Mouse (Mus musculus) CD4-positive naive resting alpha-beta T cell, adult 57 days (primary cell): Measurements from ENCODE around the gene Pinlyp. TPM values are rescaled to one million over a fixed set of nuclear protein-coding genes. Genes with fewer than 3 reads are reported as not detected.

Source experiments
- total RNA-seq: library from RNA; stranded (reverse); gene quantifications from one replicate; pipeline ENCODE4 v1.2.4, GENCODE M21; 2023

Pinlyp gene
- total RNA-seq: not detected

DNA sequence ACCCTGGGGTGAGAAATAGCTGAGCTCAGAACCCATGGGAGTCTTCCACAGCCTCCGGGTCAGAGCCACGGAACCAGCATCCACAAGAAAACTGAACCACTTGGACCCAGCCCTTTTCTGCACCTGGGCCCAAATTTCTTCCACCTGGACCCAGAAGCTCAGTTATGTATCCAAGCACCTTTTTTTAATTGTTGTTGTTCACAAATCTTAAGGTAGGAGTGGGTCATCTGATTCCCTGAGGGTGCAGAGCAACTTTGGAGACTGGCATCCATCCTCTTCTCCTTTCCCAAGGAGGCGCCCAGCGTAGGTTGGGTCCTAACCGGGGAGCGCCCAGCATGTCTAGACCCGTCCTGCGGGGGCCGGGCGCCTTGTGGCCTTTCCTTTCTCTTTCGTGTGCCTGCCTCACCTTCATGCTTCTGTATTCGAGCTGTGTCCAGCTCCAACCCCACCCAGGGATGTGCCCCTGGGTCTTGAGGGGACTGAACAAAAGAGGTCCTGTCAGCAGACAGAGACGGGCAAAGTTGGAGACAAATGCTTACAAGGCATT is at the start of gene Pinlyp, which contains the start of gene Xrcc1:
Gene Pinlyp (minus strand): TSS at position 51 of the 547 bp plus-strand sequence.
Gene Xrcc1 (plus strand): TSS at position 222 of the 547 bp plus-strand sequence.

DNA sequence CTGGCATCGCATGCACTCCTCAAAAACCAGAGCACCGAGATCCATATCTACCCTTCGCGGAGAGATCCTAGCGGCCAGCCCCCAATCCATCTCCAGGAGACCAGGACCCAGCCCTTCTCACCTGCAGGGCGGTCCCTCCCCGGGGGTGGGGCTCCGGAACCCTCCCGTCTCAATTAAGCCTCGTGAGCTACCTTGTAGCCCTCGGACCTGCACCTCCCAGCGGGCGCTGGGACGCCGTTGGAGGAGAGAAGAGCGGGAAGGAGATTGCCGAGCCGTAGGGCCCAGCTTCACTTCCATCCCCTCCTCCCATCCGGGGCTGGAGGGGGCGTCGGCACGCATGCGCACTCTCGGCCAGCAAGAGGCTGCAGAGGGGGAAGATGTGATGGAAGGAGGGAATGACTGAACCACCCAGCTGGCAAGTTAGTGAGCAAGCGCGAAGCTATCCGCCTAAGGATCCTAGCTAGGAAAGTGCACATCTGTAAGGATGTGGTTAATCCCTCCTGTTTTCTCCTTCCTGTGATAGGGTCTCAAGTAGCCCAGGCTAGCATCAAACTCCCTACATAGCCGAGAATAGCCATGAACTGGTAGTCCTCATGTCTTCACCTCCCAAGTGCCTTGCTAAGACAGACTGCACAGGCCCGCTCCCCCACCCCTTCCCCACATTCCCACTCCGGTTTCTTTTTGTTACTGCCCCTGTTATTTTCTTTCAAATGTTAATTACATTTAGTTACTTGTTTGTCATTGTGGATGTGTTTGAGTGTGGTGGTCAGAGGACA is 41.6 kb upstream of the Pinlyp start, which contains the start of the genes Ethe1 and Zfp575:
Gene Ethe1 (plus strand): TSS at position 214 of the 776 bp plus-strand sequence.
Gene Zfp575 (minus strand): TSS at position 312 of the 776 bp plus-strand sequence.

DNA sequence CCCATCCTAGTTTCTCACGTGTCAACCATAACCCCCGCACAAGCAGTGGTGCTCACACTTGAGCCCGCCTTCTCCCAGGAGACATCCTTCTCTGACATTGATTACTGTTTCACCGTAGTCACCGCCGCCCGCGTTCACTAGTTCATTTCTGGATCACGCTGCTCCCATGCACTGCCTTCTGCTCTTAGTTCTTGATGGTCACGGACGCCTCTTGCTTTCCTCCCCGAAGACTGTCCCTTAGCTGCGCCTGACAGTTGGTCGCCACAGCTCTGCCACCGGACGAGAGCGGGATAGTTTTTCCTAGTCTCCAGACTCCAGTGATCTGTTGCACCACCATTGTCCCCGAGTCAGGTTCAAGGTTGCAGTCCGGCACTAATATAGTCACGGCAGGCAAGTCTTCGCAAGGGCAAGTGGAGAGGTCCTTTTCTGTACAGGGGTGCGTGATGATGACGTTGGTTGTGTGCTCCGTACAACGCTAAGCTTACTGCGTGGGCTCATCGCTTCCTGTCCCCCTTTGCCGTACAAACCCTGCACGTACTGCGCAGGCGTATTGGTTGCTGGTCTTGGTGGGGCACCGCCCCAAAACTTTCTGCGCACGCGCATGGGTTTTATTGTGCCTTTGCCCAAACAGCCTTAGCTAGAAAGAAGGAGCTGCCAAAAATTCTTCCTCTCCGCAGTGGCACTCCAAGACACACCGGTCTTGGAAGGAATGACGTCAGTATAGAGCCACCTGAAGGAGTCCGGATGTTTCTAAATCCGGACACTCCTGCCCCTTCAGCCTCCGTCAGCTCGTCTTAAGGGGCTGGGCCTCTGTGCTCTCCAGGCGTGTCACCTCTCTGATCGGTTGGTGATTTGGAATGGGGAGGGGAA is 15.6 kb downstream of the Pinlyp start, which contains the start of gene Irgq:
Gene Irgq (plus strand): TSS at position 628 of the 870 bp plus-strand sequence.

DNA sequence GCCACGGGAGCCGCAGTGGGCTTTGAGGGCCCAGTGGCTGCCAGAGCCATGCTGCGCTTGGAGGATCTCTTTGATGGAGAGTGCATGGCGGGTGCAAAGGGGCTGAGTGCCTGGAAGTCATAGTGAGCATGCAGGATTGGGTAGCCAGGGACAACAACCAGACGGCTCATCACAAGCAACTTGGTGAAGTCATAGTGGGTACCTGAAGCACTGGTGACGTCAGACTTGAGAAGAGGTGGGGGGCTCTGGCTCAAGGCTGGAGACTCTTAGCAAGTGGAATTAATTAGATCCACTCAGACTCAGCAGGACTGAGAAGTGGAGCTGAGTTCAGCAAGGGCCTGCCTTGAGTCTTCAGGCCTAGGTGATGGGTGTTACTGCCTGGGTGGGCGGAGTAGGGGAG is 33.6 kb downstream of the Pinlyp start, which contains the start of gene AC161166.1:
Gene AC161166.1 (minus strand): TSS at position 101 of the 400 bp plus-strand sequence.

DNA sequence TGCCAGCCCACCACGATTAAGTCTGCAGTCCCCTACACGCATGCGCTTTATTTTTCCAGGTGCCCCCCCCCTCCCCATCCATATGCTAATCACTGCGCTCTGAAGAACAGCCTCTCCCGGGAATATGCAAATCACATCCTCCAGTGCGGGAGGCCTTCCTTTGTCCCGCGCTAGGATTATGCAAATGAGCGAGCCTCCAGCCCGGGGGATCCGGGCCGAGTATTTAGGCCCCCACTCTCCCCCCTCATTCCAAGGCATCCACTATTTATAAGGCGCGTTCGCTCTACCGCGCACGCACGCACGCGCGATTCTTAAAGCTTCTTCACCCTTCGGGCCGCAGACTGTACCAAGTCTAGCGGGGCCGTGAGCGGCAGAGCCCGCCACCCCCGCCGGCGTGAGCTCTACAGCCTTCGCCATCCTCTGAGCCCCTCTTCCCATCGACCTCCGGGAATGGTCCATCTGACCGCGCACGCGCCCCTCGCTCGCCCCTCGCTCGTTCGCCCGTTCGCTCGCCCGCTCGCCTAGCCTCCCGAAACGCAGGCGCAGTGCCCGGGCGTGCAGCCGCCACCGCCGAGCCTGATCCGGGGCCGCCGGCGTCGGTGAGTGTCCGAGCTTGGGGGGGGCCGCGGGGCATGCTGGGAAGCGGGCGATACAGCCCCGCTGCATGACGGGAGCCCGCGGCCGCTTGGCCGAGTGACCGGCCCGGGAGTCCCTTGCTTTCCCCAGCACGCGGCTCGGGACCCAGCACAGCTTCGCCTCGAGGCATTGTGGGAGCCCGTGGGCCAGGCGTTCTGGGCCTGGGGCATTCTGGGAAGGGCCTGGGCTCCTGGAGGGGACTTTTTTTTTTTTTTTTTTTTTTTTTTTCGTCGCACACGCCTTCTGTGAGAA is 38.8 kb downstream of the Pinlyp start, which contains the start of gene Zfp428:
Gene Zfp428 (plus strand): TSS at position 169 of the 888 bp plus-strand sequence.

Other genes with a start within 250 kb of the Pinlyp start
- 11.3 TPM for gene Zfp61, start 244.9 kb downstream of the Pinlyp start, total RNA-seq
- gene Zfp94, start 229.5 kb downstream of the Pinlyp start, total RNA-seq: 5.2 TPM
- gene Tescl, start 212.2 kb downstream of the Pinlyp start, total RNA-seq: not detected
- not detected for gene Lypd5, start 196.9 kb downstream of the Pinlyp start, total RNA-seq
- 205 TPM for gene Kcnn4, start 175.9 kb downstream of the Pinlyp start, total RNA-seq
- gene Smg9, start 146.5 kb downstream of the Pinlyp start, total RNA-seq: 135 TPM
- gene Irgc1, start 93.8 kb downstream of the Pinlyp start, total RNA-seq: 4.3 TPM
- 204 TPM for gene Plaur, start 83.6 kb downstream of the Pinlyp start, total RNA-seq
- gene Cadm4, start 64.1 kb downstream of the Pinlyp start, total RNA-seq: 0.44 TPM
- gene Zfp428, start 39.1 kb downstream of the Pinlyp start, total RNA-seq: 1.4 TPM
- not detected for gene AC161166.1, start 33.7 kb downstream of the Pinlyp start, total RNA-seq
- 12.2 TPM for gene Irgq, start 15.4 kb downstream of the Pinlyp start, total RNA-seq
- 53.1 TPM for gene Xrcc1, start 171 bp upstream of the Pinlyp start, total RNA-seq
- 6.9 TPM for gene Ethe1, start 41.4 kb upstream of the Pinlyp start, total RNA-seq
- not detected for gene Zfp575, start 41.5 kb upstream of the Pinlyp start, total RNA-seq
- 8.3 TPM for gene Phldb3, start 64.6 kb upstream of the Pinlyp start, total RNA-seq
- 0.35 TPM for gene Lypd3, start 90.4 kb upstream of the Pinlyp start, total RNA-seq
- not detected for gene Tex101, start 130.6 kb upstream of the Pinlyp start, total RNA-seq
- gene BC049730, start 163.1 kb upstream of the Pinlyp start, total RNA-seq: not detected
- gene Gm4763, start 180.8 kb upstream of the Pinlyp start, total RNA-seq: not detected
- 1.5 TPM for gene Cd177, start 214.2 kb upstream of the Pinlyp start, total RNA-seq
- gene Ceacam10, start 231.1 kb upstream of the Pinlyp start, total RNA-seq: not detected